Mouse (Mus musculus): ENCODE data around the gene Tmem141. TPM values are rescaled to one million over a fixed set of nuclear protein-coding genes. Genes with fewer than 3 reads are reported as not detected.

Gene Tmem141
- polyA plus RNA-seq, 1 experiment from 2014 or later, result 8.3 TPM

DNA sequence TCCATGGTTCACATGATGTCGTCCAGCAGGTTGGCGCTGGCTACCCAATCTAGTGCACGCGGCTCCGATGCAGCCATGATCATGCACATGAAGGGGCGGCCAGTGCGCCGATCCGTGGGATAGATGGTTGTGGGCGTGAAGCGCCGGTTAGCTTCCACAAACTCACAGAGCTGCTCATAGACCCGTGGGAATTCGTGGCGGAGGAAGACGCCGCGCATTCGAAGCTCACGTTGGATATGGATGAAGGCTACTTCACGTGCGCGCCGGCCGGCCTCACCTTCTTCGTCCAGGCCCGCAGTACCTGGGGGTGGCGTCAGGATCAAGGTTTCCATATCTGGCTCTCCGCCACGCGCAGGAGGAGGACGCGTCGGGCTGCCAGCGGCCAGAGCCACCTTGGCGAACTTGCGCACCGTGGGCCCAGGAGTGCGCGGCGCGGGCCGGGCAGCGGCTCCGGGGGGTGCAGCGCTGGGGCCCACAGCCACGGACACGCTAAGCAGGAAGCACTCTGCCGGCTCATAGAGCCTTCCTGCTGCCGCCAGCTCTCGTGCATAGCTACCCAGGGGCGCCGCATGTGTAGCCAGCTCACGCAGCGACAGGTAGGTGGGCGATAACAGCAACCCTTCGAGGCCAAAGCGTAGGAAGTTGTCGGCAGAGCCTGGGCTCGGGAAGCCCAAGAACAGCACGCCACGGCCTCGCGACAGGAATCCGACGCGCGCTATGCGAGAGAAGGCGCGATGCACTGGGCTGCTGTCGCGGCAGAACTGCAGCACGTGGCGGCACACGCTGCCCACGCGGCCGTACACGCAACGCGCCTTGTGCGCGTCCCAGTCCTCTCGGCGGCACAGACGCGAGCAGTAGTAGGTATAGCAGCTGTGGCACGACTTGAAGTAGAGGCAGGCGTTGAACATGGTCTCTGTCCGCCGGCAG lies 44.6 kb downstream of the Tmem141 start:
- Histone ChIP-seq H3K9ac (no peak overlapping the region), H3K27ac (no peak overlapping the region), H3K4me3 (replicated peaks) (peak overlapping the region; percentile 23), H3K4me1 (replicated peaks) (peaks cover 81% of the 10 kb centered on the region), H3K9me3 (replicated peaks) (no peaks in the 10 kb centered on the region), H3K4me2 (peak overlapping the region; percentile 28), H3K27me3 (peaks cover 62% of the 10 kb centered on the region), H3K36me3 (no peaks in the 10 kb centered on the region)
- no peak for DNase-seq
- WGBS (ENCODE audit: insufficient replicate concordance), result 19% methylated on average over 88 of the region's 92 CpGs
- ATAC-seq (ENCODE audit: low read depth), result no peak

DNA sequence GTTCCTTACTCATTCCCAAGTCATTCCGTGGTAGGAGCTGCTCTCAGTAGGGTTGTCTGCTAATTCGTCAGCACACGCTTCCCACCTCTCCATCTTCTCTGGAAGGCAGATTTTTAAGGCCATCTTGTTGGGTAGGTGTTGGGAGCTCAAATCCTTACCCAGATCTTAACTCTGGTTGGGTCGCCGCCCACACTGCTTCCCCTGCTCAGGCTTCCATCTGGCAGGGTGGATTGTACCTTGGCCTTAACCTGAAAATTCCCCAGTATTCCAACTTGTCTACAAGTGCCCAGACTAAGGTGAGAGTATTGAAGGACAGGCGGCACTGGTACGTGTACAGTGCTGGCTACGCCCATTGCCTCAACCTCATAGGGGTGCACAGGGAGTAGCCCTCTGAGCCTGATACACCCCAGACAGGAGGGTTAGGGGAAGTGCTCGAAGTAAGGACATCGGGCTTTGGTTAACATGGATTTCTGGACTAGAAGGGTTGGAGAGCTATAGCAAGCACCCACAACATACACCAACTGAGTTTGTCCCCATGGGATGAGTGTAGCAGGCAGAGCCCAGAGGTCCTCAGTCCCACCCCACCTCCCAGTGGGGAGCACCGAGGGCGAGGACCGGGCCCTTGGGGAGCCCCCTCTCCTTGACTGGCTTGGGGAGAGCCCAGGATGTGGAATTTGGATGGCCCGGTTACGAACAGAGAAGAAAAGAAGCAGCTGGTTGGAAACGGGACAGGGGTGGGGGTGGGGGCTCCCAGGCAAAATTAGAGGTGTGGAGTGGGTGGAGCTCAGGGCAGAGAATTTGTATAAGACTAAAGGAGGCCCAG lies 45.6 kb downstream of the Tmem141 start:
- H3K4me2 ChIP-seq, result peak overlapping the region; percentile 87; the same call in 1 of the 2 replicates
- H3K4me3 ChIP-seq (replicated peaks), result peak overlapping the region; percentile 64; the same call in 1 of the 2 replicates
- peaks cover 60% of the 10 kb centered on the region for H3K27me3 ChIP-seq
- DNase-seq (no peak), ATAC-seq (ENCODE audit: low read depth) (no peak)
- 73% methylated on average over 16 of the region's 16 CpGs for WGBS (ENCODE audit: insufficient replicate concordance)
- peaks cover 76% of the 10 kb centered on the region for H3K4me1 ChIP-seq (replicated peaks)
- H3K9me3 ChIP-seq (replicated peaks), result no peaks in the 10 kb centered on the region
- no peak overlapping the region for H3K27ac ChIP-seq
- no peaks in the 10 kb centered on the region for H3K36me3 ChIP-seq
- H3K9ac ChIP-seq, result no peak overlapping the region

DNA sequence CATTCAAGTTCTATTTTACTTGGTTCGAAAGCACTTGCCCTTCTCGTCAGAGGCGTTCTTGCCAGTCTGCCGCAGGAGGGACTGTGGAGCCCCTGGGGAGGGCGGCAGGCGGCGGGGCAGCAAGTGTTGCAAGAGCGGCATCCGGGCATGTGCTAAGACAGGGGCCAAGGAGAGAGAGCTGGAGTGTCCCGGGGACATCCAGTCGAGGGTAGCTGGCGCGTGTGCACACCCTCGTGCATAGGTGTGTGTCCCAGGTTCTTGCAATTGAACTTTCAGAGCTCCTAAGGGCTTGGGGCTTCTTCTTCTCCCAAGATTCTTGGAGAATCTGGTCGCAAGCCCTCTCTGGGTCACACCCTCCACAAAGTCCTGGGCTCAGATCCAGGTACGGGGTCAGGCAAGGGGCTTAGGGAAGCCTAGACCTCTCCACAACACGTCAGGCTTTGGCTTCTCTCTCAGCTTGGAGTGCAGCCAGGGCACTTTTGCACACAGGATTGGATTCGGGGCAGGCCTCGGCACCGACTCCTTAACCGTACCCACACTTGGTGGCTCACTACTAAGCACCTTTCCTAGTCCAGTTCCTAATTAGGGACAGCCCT lies 46.3 kb downstream of the Tmem141 start:
- Histone ChIP-seq H3K4me1 (replicated peaks) (peaks cover 75% of the 10 kb centered on the region), H3K27me3 (peaks cover 53% of the 10 kb centered on the region), H3K27ac (peak overlapping the region; percentile 53), H3K9ac (peak overlapping the region; percentile 66), H3K4me2 (peak overlapping the region; percentile 87), H3K9me3 (replicated peaks) (no peaks in the 10 kb centered on the region), H3K4me3 (replicated peaks) (peak overlapping the region; percentile 64), H3K36me3 (no peaks in the 10 kb centered on the region)
- DNase-seq (no peak), ATAC-seq (ENCODE audit: low read depth) (no peak)
- 24% methylated on average over 21 of the region's 21 CpGs for WGBS (ENCODE audit: insufficient replicate concordance)

GRCm38 (mm10) chr2:25574579-25575431 lies 47.0 kb downstream of the Tmem141 start, which contains the start of the genes Mamdc4 and Phpt1:
Mamdc4 (minus strand) TSS chr2:25574845.
Phpt1 (minus strand) TSS chr2:25575224.
- H3K27ac ChIP-seq, result peak within 1 kb of the TSS; percentile 54
- WGBS (ENCODE audit: insufficient replicate concordance), result under 1% methylated on average over 43 of the region's 45 CpGs
- ATAC-seq (ENCODE audit: low read depth) (peak; percentile 96), DNase-seq (peak; percentile 95)
- H3K9me3 ChIP-seq (replicated peaks), result no peaks in the 10 kb centered on the region
- peaks cover 68% of the 10 kb centered on the region for H3K4me1 ChIP-seq (replicated peaks)
- H3K4me3 ChIP-seq (replicated peaks), result peak within 1 kb of the TSS; percentile 64
- H3K27me3 ChIP-seq, result peaks cover 46% of the 10 kb centered on the region
- peak within 1 kb of the TSS; percentile 87 for H3K4me2 ChIP-seq
- H3K36me3 ChIP-seq, result peaks cover under 1% of the 10 kb centered on the region
- H3K9ac ChIP-seq, result peak within 1 kb of the TSS; percentile 74

DNA sequence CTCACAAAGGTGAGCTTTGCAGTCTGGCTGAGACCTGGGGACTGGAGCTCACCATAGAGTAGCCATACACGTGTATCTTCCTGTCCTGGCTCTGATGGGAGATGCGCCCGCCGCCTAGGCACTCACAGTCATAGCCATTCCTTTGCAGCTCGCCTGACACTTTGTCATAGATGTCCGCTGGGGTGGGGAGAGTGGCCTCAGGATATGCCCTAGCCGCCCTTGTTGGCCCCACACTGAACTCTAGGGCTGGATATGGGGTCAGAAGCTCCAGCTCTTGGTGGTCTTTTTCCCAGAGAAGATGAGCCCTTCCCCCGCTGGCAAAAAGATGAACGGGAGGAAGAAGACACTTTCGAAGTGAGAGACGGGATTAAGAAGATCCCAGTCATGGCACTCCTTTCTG lies 47.7 kb downstream of the Tmem141 start:
- ATAC-seq (ENCODE audit: low read depth) (no peak), DNase-seq (no peak)
- Histone ChIP-seq H3K4me3 (replicated peaks) (peak overlapping the region; percentile 64), H3K27me3 (peaks cover 39% of the 10 kb centered on the region), H3K9ac (peak overlapping the region; percentile 74), H3K4me2 (peak overlapping the region; percentile 87), H3K36me3 (peaks cover 7% of the 10 kb centered on the region), H3K4me1 (replicated peaks) (peaks cover 62% of the 10 kb centered on the region), H3K9me3 (replicated peaks) (no peaks in the 10 kb centered on the region), H3K27ac (peak overlapping the region; percentile 54)
- WGBS (ENCODE audit: insufficient replicate concordance), result 20% methylated on average over 11 of the region's 11 CpGs

DNA sequence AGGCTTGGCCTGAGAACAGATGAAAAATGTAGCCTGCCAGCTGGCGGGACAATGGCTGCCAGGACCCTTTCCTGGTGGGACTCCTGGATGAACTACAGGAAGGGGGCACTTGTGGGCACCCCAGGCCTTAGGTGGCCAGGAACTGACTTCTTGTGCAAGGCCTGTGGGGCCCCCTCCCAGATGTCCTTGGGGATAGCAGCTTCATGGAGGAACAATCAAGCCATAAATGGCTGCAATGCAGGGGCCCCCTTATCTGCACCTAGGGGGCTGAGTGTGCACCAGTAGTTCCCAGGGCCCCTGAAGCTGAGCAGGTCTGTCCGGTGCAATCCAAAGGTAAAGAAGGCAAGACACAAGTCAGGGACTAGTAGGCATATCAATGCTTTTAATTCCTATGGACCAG lies 48.7 kb downstream of the Tmem141 start:
- no peak for DNase-seq
- H3K27me3 ChIP-seq, result peaks cover 28% of the 10 kb centered on the region
- H3K4me2 ChIP-seq, result peak overlapping the region; percentile 87
- H3K9ac ChIP-seq, result peak overlapping the region; percentile 74
- 0 out of 2 replicates have a peak overlapping the region, but pooled peaks have one; percentile 12 for H3K4me3 ChIP-seq (replicated peaks)
- H3K4me1 ChIP-seq (replicated peaks), result peaks cover 57% of the 10 kb centered on the region
- H3K9me3 ChIP-seq (replicated peaks), result no peaks in the 10 kb centered on the region
- no peak for ATAC-seq (ENCODE audit: low read depth)
- H3K36me3 ChIP-seq, result peaks cover 7% of the 10 kb centered on the region
- 46% methylated on average over 2 of the region's 2 CpGs for WGBS (ENCODE audit: insufficient replicate concordance)
- H3K27ac ChIP-seq, result no peak overlapping the region

DNA sequence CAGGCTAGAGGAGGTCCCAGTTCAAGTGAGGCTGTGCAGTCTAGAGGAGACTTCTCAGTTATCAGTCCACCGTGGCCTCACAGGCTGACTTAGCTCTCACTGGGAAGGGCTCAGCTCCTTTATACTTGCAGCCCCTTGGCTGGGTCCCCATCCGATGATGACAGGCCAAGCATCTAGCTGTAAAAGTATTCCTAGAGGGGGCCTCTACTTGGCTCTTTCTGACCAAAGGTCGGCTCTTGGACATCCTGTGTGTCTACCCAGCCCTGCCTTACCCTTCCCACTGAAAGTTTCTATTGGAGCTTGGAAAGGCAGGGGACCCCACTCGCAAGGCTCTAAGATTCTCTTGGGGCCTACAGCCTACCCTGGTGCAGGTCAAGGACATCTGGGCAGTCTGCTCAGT lies 50.6 kb downstream of the Tmem141 start:
- no peak overlapping the region for H3K4me2 ChIP-seq
- peaks cover 10% of the 10 kb centered on the region for H3K27me3 ChIP-seq
- no peak overlapping the region for H3K9ac ChIP-seq
- no peak overlapping the region for H3K27ac ChIP-seq
- DNase-seq (no peak), ATAC-seq (ENCODE audit: low read depth) (no peak)
- H3K36me3 ChIP-seq, result peaks cover 14% of the 10 kb centered on the region
- no peaks in the 10 kb centered on the region for H3K9me3 ChIP-seq (replicated peaks)
- WGBS (ENCODE audit: insufficient replicate concordance), result 67% methylated on average over 4 of the region's 4 CpGs
- peaks cover 47% of the 10 kb centered on the region for H3K4me1 ChIP-seq (replicated peaks)
- no peak overlapping the region for H3K4me3 ChIP-seq (replicated peaks)

Other genes with a start within 250 kb of the Tmem141 start
- gene Sapcd2, start 249.7 kb downstream of the Tmem141 start, polyA plus RNA-seq (2015; fragmentation: Nextera tagmentation; extraction: Ambion mirVana), result 30.0 and 30.6 TPM in 2 replicates
- 0.40 and 0.41 TPM in 2 replicates for gene Entpd2, start 226.1 kb downstream of the Tmem141 start, polyA plus RNA-seq (2015; fragmentation: Nextera tagmentation; extraction: Ambion mirVana)
- gene Npdc1, start 222.7 kb downstream of the Tmem141 start, polyA plus RNA-seq (2015; fragmentation: Nextera tagmentation; extraction: Ambion mirVana), result 4.2 and 5.1 TPM in 2 replicates
- gene Fut7, start 198.7 kb downstream of the Tmem141 start, polyA plus RNA-seq (2015; fragmentation: Nextera tagmentation; extraction: Ambion mirVana), result 0.56 and 0.97 TPM in 2 replicates
- gene Abca2, start 193.3 kb downstream of the Tmem141 start, polyA plus RNA-seq (2015; fragmentation: Nextera tagmentation; extraction: Ambion mirVana), result 1.4 and 1.6 TPM in 2 replicates
- 0.21 and 0.25 TPM in 2 replicates for gene Clic3, start 165.2 kb downstream of the Tmem141 start, polyA plus RNA-seq (2015; fragmentation: Nextera tagmentation; extraction: Ambion mirVana)
- 7.2 and 7.7 TPM in 2 replicates for gene Paxx, start 160.9 kb downstream of the Tmem141 start, polyA plus RNA-seq (2015; fragmentation: Nextera tagmentation; extraction: Ambion mirVana)
- gene Ptgds, start 152.0 kb downstream of the Tmem141 start, polyA plus RNA-seq (2015; fragmentation: Nextera tagmentation; extraction: Ambion mirVana), result 0.38 TPM in 1 of 2 replicates, not detected in the other
- gene Lcn12, start 128.1 kb downstream of the Tmem141 start, polyA plus RNA-seq (2015; fragmentation: Nextera tagmentation; extraction: Ambion mirVana), result not detected in 2 replicates
- 27.9 and 31.1 TPM in 2 replicates for gene Fbxw5, start 121.3 kb downstream of the Tmem141 start, polyA plus RNA-seq (2015; fragmentation: Nextera tagmentation; extraction: Ambion mirVana)
- gene C8g, start 120.3 kb downstream of the Tmem141 start, polyA plus RNA-seq (2015; fragmentation: Nextera tagmentation; extraction: Ambion mirVana), result 25.8 and 26.8 TPM in 2 replicates
- 16.6 and 18.7 TPM in 2 replicates for gene Traf2, start 75.1 kb downstream of the Tmem141 start, polyA plus RNA-seq (2015; fragmentation: Nextera tagmentation; extraction: Ambion mirVana)
- 275 and 306 TPM in 2 replicates for gene Edf1, start 64.2 kb downstream of the Tmem141 start, polyA plus RNA-seq (2015; fragmentation: Nextera tagmentation; extraction: Ambion mirVana)
- 1.6 and 2.7 TPM in 2 replicates for gene Mamdc4, start 47.2 kb downstream of the Tmem141 start, polyA plus RNA-seq (2015; fragmentation: Nextera tagmentation; extraction: Ambion mirVana)
- 50.2 and 50.3 TPM in 2 replicates for gene Phpt1, start 46.8 kb downstream of the Tmem141 start, polyA plus RNA-seq (2015; fragmentation: Nextera tagmentation; extraction: Ambion mirVana)
- gene Ajm1, start 40.2 kb downstream of the Tmem141 start, polyA plus RNA-seq (2015; fragmentation: Nextera tagmentation; extraction: Ambion mirVana), result 0.02 TPM in 1 of 2 replicates, not detected in the other
- gene Rabl6, start 13.5 kb downstream of the Tmem141 start, polyA plus RNA-seq (2015; fragmentation: Nextera tagmentation; extraction: Ambion mirVana), result 29.7 and 29.8 TPM in 2 replicates
- gene Ccdc183, start 4.3 kb downstream of the Tmem141 start, polyA plus RNA-seq (2015; fragmentation: Nextera tagmentation; extraction: Ambion mirVana), result 0.09 and 0.14 TPM in 2 replicates
- gene Fcna, start 6.0 kb upstream of the Tmem141 start, polyA plus RNA-seq (2015; fragmentation: Nextera tagmentation; extraction: Ambion mirVana), result 34.8 and 37.5 TPM in 2 replicates
- not detected in 2 replicates for gene Lcn8, start 31.1 kb upstream of the Tmem141 start, polyA plus RNA-seq (2015; fragmentation: Nextera tagmentation; extraction: Ambion mirVana)
- gene Lcn5, start 35.9 kb upstream of the Tmem141 start, polyA plus RNA-seq (2015; fragmentation: Nextera tagmentation; extraction: Ambion mirVana), result not detected in 2 replicates
- gene Lcn6, start 54.8 kb upstream of the Tmem141 start, polyA plus RNA-seq (2015; fragmentation: Nextera tagmentation; extraction: Ambion mirVana), result not detected in 2 replicates
- gene Lcn10, start 60.7 kb upstream of the Tmem141 start, polyA plus RNA-seq (2015; fragmentation: Nextera tagmentation; extraction: Ambion mirVana), result not detected in 2 replicates
- gene Obp2a, start 78.0 kb upstream of the Tmem141 start, polyA plus RNA-seq (2015; fragmentation: Nextera tagmentation; extraction: Ambion mirVana), result not detected in 2 replicates
- gene Bmyc, start 84.7 kb upstream of the Tmem141 start, polyA plus RNA-seq (2015; fragmentation: Nextera tagmentation; extraction: Ambion mirVana), result 12.8 and 13.4 TPM in 2 replicates
- not detected in 2 replicates for gene Obp2b, start 115.0 kb upstream of the Tmem141 start, polyA plus RNA-seq (2015; fragmentation: Nextera tagmentation; extraction: Ambion mirVana)
- not detected in 2 replicates for gene Lcn3, start 143.6 kb upstream of the Tmem141 start, polyA plus RNA-seq (2015; fragmentation: Nextera tagmentation; extraction: Ambion mirVana)
- gene Lcn11, start 155.0 kb upstream of the Tmem141 start, polyA plus RNA-seq (2015; fragmentation: Nextera tagmentation; extraction: Ambion mirVana), result not detected in 2 replicates
- not detected in 2 replicates for gene Gm13539, start 160.3 kb upstream of the Tmem141 start, polyA plus RNA-seq (2015; fragmentation: Nextera tagmentation; extraction: Ambion mirVana)
- gene Glt6d1, start 193.8 kb upstream of the Tmem141 start, polyA plus RNA-seq (2015; fragmentation: Nextera tagmentation; extraction: Ambion mirVana), result not detected in 2 replicates
- gene Lcn9, start 201.1 kb upstream of the Tmem141 start, polyA plus RNA-seq (2015; fragmentation: Nextera tagmentation; extraction: Ambion mirVana), result not detected in 2 replicates
- gene Sohlh1, start 225.2 kb upstream of the Tmem141 start, polyA plus RNA-seq (2015; fragmentation: Nextera tagmentation; extraction: Ambion mirVana), result not detected in 2 replicates
- 0.09 TPM in 1 of 2 replicates, not detected in the other for gene Kcnt1, start 241.7 kb upstream of the Tmem141 start, polyA plus RNA-seq (2015; fragmentation: Nextera tagmentation; extraction: Ambion mirVana)

Measured in liver, embryonic 13.5 days (tissue).